Mouse (Mus musculus) MEL (cell line): ENCODE data around the gene Psmc5.

Experiments
- E2F4 ChIP-seq: IDR thresholded peaks from 2 replicates; pipeline ENCODE4 v1.6.1; 2011; ENCODE audit warnings: low read depth, low read length, improper control_type of control experiment, borderline replicate concordance
- HCFC1 ChIP-seq: IDR thresholded peaks from 2 replicates; pipeline ENCODE4 v1.6.1; 2012; ENCODE audit warnings: low read depth, mild to moderate bottlenecking, inconsistent platforms, low read length, improper control_type of control experiment, moderate library complexity
- USF2 ChIP-seq, 2 experiments: IDR thresholded peaks; 2 replicates each; pipeline ENCODE4 v1.6.1; 2011 to 2012; ENCODE audit warnings: improper control_type of control experiment in 2 of 2, low read length in 2 of 2, borderline replicate concordance in 1 of 2, inconsistent platforms in 1 of 2, low read depth in 1 of 2, mild to moderate bottlenecking in 1 of 2; ENCODE audit not compliant: insufficient read depth in 1 of 2

GRCm38 (mm10) chr11:106286206-106286605, 30.3 kb downstream of the Psmc5 start:
- TF ChIP-seq HCFC1, result no peak
- TF ChIP-seq USF2 (IDR thresholded peaks at IDR 0.05; ENCODE audit: borderline replicate concordance in 1 of 2, insufficient read depth in 1 of 2, low read depth in 1 of 2, low read length in 2 of 2), result no peak
- TF ChIP-seq E2F4, result no peak
